Mouse (Mus musculus) olfactory bulb, adult 2 months (tissue): Measurements from ENCODE around the gene Supt6.

Source experiments
- CTCF ChIP-seq: fragments of 200-500 bp; IDR thresholded peaks from 2 replicates; pipeline ENCODE4 v1.5.1; 2012; ENCODE audit warnings: low read depth, mild to moderate bottlenecking, low read length, moderate library complexity; ENCODE audit not compliant: insufficient read depth
- POLR2A ChIP-seq: fragments of 200-500 bp; IDR thresholded peaks from 2 replicates; pipeline ENCODE4 v1.6.1; 2012; ENCODE audit warnings: mild to moderate bottlenecking, low read depth, low read length, moderate library complexity; ENCODE audit not compliant: insufficient read depth

DNA sequence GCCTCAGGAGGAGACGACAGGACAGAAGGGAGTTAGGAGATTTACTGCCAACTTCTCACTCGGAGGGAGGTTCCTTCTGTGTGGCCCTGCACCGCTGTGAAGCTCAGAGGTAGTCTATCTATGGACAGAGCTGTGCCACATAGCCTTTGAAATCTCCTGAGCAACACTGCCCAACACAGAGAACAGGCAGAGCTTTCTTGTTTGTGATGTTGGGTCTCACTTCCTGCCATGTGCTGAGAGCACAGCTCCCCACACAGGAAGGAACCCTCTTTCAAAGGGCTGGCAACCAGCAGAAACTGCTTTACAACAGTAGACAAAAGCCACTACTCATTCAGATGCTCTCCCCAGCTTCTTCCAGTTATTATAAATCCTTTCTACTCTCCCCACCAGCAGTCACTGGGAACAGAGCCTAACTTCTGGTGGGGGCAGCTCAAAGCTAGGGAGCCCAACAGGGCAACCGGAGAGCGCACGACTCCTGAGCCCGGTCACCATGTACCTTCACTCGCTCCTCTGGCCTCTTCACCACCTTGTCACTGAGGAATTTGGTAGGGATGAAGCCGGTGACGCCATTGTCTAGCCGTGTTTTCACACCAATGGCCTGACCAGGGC lies 30.0 kb downstream of the Supt6 start:
- no peak for TF ChIP-seq CTCF
- TF ChIP-seq POLR2A = no peak
